9 mouse cellular contexts compared by ENCODE assay signal in the genomic region with DNA sequence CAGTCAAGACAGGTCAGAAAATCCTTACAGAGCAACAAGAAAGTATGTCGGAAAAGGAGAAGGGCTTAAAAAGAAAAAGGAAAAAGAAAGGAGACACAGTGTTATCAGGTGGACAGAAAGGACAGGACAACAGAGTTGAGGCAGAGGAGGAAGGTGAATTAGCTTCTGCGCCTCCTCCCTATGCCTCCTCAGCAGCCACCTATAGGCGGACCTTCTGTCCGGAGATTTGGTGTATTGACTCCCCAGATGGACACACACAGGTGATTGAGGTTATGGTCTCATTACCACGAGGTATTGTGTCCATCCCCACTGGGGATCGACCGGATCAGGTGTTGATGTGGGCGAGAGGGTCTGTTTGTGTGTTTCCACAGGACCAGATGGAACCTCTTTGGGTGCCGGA. TPM values are rescaled to one million over a fixed set of nuclear protein-coding genes. Genes with fewer than 3 reads are reported as not detected.
DNase-seq lines count a peak whose midpoint lies in the region.
"Had no signal": no experiment of that assay in that cellular context is flagged by ENCODE, and none has a peak within 500 bp of the region (broad histone marks: within the 10 kb centered on the region; RNA-seq: fewer than 3 reads in every experiment).

No protein-coding gene starts in this region.

- peak; percentile 15 for DNase-seq in adrenal gland, adult 8-10 months
- peak; percentile 18 to 20 for DNase-seq in cerebellum, postnatal 14 days
- peak; percentile 16 to 25 for DNase-seq in gastrocnemius, postnatal 4 days (ENCODE audit: low spot score in 2 of 2)
- peak; percentile 4 for DNase-seq in kidney, adult 18-20 months
- DNase-seq in layer of hippocampus, postnatal 25 days (ENCODE audit: extremely low spot score in 1 of 2, low spot score in 1 of 2), result peak; percentile 9 to 11
- DNase-seq in lung, postnatal 4 days, result peak; percentile 9 to 25
- DNase-seq in spleen, postnatal 14 days (ENCODE audit: low spot score in 2 of 2), result peak; percentile 21 to 23
- peak; percentile 19 for DNase-seq in urinary bladder, postnatal 10 days (ENCODE audit: low spot score)

RNA-seq across cellular contexts. Expression of gene Olfr330, which starts 14.9 kb away (rescaled TPM):
- total RNA-seq in adrenal gland, adult 8-10 months (2022), result 1 to 10 TPM in 3 of 4 experiments, under 1 TPM in 1; 0.49 to 1.8 (median 1.5) TPM
- not detected for total RNA-seq in gastrocnemius, postnatal 4 days (2021)
- total RNA-seq in layer of hippocampus, postnatal 25 days (2021), result not detected
- total RNA-seq: gastrocnemius, postnatal 36 days had no signal

RNA-seq across cellular contexts. Expression of gene Olfr331, which starts 17.4 kb away (rescaled TPM):
- not detected for total RNA-seq in adrenal gland, adult 8-10 months (2022)
- not detected for total RNA-seq in gastrocnemius, postnatal 4 days (2021)
- total RNA-seq in layer of hippocampus, postnatal 25 days (2021), result not detected
- total RNA-seq: gastrocnemius, postnatal 36 days had no signal

RNA-seq across cellular contexts. Expression of gene Olfr329-ps, which starts 26.5 kb away (rescaled TPM):
- total RNA-seq in adrenal gland, adult 8-10 months (2022), result 1 to 10 TPM in 1 of 4 experiments, under 1 TPM in 3; 0.22 to 1.2 (median 0.71) TPM
- total RNA-seq in gastrocnemius, postnatal 4 days (2021), result not detected
- not detected for total RNA-seq in layer of hippocampus, postnatal 25 days (2021)
- total RNA-seq: gastrocnemius, postnatal 36 days had no signal

RNA-seq across cellular contexts. Expression of gene Olfr332, which starts 27.4 kb away (rescaled TPM):
- total RNA-seq in adrenal gland, adult 8-10 months (2022), result not detected
- total RNA-seq in gastrocnemius, postnatal 4 days (2021), result not detected
- total RNA-seq in layer of hippocampus, postnatal 25 days (2021), result not detected
- total RNA-seq: gastrocnemius, postnatal 36 days had no signal

RNA-seq across cellular contexts. Expression of gene Olfr328, which starts 35.7 kb away (rescaled TPM):
- under 1 TPM; 0.31 to 0.73 (median 0.40) TPM for total RNA-seq in adrenal gland, adult 8-10 months (2022)
- total RNA-seq in gastrocnemius, postnatal 4 days (2021), result not detected
- under 1 TPM in 1 of 2 experiments, not detected in 1; 0.12 TPM for total RNA-seq in layer of hippocampus, postnatal 25 days (2021)
- total RNA-seq: gastrocnemius, postnatal 36 days had no signal

Comparison
In these comparisons a context has a peak if more than half of its experiments do, and no peak if none do; other contexts are left out.
1. Peak in every context shown above with its lines: DNase-seq.